Mouse (Mus musculus): Measurements from ENCODE around the gene Pramef12.
"Not testable (repeated sequence)": the region's sequence is repeated elsewhere in the genome, so short reads cannot be mapped to it uniquely, and the experiment has no call there.

Gene Pramef12

GRCm38 (mm10) chr4:144408290-144408689 lies at the start of gene Pramef12:
Gene Pramef12, minus strand, starts transcription at chr4:144408464.
- DNase-seq (ENCODE audit: low read depth, low spot score) = no peak

GRCm38 (mm10) chr4:144453217-144453616 lies 45.0 kb upstream of the Pramef12 start, which contains the start of gene Gm9944:
Gene Gm9944, minus strand, starts transcription at chr4:144453317.
- DNase-seq (ENCODE audit: low read depth, low spot score) = no peak

- no peak for DNase-seq (ENCODE audit: low read depth, low spot score)
These were observed 40.3 kb upstream of the Pramef12 start for GRCm38 (mm10) chr4:144448546-144448945.

GRCm38 (mm10) chr4:144441582-144441981 lies 33.3 kb upstream of the Pramef12 start:
- DNase-seq (ENCODE audit: low read depth, low spot score) = no peak

- DNase-seq (ENCODE audit: low read depth, low spot score) = no peak
These were observed 32.8 kb upstream of the Pramef12 start for GRCm38 (mm10) chr4:144441095-144441494.

GRCm38 (mm10) chr4:144438672-144439071 lies 30.4 kb upstream of the Pramef12 start, which contains the start of gene 1700012P22Rik:
Gene 1700012P22Rik, minus strand, starts transcription at chr4:144438772.
- no peak for DNase-seq (ENCODE audit: low read depth, low spot score)

GRCm38 (mm10) chr4:144433216-144433615 lies 25.0 kb upstream of the Pramef12 start:
- DNase-seq (ENCODE audit: low read depth, low spot score) = no peak

- no peak for DNase-seq (ENCODE audit: low read depth, low spot score)
These were observed 22.5 kb upstream of the Pramef12 start for GRCm38 (mm10) chr4:144430723-144431122.

- peak; percentile 27 for DNase-seq (ENCODE audit: low read depth, low spot score)
These were observed 20.6 kb upstream of the Pramef12 start for GRCm38 (mm10) chr4:144428868-144429267.

GRCm38 (mm10) chr4:144424590-144424989 lies 16.3 kb upstream of the Pramef12 start:
- no peak for DNase-seq (ENCODE audit: low read depth, low spot score)

GRCm38 (mm10) chr4:144420644-144421043 lies 12.4 kb upstream of the Pramef12 start:
- DNase-seq (ENCODE audit: low read depth, low spot score) = no peak

- DNase-seq (ENCODE audit: low read depth, low spot score) = no peak
These were observed 2.0 kb downstream of the Pramef12 start for GRCm38 (mm10) chr4:144406261-144406660.

GRCm38 (mm10) chr4:144404456-144405086 lies 3.7 kb downstream of the Pramef12 start:
- DNase-seq (ENCODE audit: low read depth, low spot score) = peak; percentile 23

GRCm38 (mm10) chr4:144402712-144403111 lies 5.6 kb downstream of the Pramef12 start:
- DNase-seq (ENCODE audit: low read depth, low spot score) = no peak

- DNase-seq (ENCODE audit: low read depth, low spot score) = no peak
These were observed 11.9 kb downstream of the Pramef12 start for GRCm38 (mm10) chr4:144396316-144396715.

GRCm38 (mm10) chr4:144377911-144378310 lies 30.4 kb downstream of the Pramef12 start, which contains the start of gene Pramef20:
Gene Pramef20, minus strand, starts transcription at chr4:144377933.
- DNase-seq (ENCODE audit: low read depth, low spot score) = no peak

- not testable (repeated sequence) for DNase-seq (ENCODE audit: low read depth, low spot score)
These were observed 50.6 kb downstream of the Pramef12 start, which contains the start of gene Gm13119 for GRCm38 (mm10) chr4:144357642-144358041. Gene Gm13119, plus strand, starts transcription at chr4:144357942.

Data from embryo, embryonic 11.5 days (tissue).